Mouse (Mus musculus) right cerebral cortex, postnatal 10 days (tissue): ENCODE measurements at regions not wholly inside any gene's neighbourhood (a gene's known extent, or its start where the extent isn't known, plus 50 kb on each side); places are given as distances from the start of the nearest gene placed in this dataset.
"Not testable (repeated sequence)": the region's sequence is repeated elsewhere in the genome, so short reads cannot be mapped to it uniquely, and the experiment has no call there.

Experiments used
- DNase-seq, 2 experiments: peaks; one replicate each; pipeline ENCODE4 v3.0.0; 2021; ENCODE audit warnings: low spot score in 2 of 2

DNA sequence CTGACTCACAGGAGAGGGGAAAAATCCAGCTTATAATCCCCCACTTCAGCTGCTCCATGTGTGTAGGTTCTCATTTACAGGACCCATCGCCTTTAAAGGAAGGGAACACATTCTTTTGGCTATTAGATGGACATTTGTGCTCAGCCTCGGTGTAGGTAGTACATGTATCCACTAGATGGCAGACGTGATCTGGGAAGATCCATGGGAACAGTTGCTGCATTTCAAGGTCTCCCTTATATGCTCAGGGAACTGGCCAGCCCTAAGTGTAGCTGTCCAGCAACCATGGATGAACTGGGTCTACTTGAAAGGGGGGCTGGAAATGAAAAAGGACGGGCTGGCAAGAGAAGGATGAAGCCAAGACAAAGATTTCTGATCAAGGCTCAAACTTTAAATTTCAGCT is 124.0 kb downstream of the Akain1 start:
- DNase-seq, result peak; percentile 74 to 78

GRCm38 (mm10) chr17:69571070-69571669 is 132.0 kb downstream of the Akain1 start:
- DNase-seq, result not testable (repeated sequence)

GRCm38 (mm10) chr17:69590553-69590952 is 151.4 kb downstream of the Akain1 start:
- no peak for DNase-seq

GRCm38 (mm10) chr17:69597773-69598295 is 158.7 kb downstream of the Akain1 start:
- no peak for DNase-seq

DNA sequence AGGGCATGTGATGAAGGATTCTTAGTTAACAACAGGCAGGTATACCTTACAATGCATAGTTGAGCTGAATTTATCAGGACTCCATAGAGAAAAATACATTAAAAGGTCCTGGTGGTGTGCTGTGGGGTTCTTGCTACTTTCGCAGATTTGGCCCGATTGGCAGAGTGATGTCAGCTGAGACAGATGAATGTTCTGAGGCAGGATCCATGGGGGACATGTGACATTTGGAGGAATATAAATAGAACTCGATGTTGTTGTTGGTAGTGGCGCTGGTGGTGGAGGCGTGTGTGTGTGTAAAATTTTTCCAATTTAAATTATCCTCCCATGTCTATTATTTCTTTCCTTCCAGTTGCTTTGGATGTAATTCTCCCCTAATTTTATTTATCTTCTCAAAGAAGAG is 159.3 kb downstream of the Akain1 start:
- no peak for DNase-seq

DNA sequence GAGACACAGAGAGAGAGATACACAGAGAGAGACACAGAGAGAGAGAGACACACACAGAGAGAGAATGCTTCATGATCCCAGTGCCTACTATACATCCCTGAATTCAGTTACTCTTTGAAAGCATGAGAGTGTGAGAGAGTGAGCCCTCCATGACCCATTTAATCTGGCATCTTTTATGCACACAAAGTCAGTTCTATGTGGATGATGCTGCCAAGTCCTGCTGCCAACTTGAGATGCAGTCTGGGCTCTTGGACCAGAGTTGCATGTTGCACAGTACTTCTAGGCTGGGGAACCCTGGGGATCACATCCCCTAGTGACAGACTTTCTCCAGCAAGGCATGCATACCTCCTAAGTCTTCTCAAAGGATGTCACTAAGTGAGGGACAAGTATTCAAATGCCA is 164.5 kb downstream of the Akain1 start:
- no peak for DNase-seq

GRCm38 (mm10) chr17:69604698-69605097 is 165.6 kb downstream of the Akain1 start:
- DNase-seq, result peak; percentile 62 to 80

DNA sequence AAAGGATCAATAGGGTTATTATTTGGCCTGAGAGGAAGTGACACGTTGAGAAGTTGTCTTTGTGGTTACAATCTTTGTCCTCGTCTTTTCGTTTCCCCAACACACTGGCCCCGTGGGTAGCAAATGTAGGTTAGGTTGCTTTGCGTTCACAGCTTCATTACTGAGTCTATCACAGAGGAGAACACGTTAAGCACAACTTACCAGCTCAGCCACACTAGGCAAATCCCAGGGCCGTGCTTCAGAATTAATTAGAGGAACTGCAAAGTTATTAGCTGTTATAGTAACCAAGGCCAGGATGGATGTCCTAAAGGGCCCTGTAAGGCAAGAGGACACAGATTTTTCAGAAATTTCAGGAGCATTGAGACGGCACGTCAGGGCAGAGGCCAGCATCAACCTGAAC is 166.3 kb downstream of the Akain1 start:
- DNase-seq, result no peak

DNA sequence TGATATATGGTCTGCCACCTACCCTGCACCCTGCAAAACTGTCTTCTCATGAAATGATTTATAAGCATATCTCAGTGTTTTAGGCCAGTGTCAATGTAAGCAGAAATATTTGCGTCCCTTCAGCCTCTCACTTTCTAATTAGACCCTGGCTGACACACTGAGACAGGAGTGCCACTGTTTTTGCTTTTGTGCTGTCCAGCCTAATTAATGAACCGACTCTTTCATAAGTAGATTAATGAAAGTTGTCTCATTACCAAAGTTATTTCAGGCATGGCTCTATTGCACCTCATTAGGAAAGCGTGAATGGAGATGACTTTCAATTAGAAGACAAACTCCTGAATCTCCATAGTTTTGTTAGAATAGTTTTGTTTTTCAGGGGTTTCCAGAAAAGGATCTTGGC is 192.3 kb downstream of the Akain1 start:
- no peak for DNase-seq

DNA sequence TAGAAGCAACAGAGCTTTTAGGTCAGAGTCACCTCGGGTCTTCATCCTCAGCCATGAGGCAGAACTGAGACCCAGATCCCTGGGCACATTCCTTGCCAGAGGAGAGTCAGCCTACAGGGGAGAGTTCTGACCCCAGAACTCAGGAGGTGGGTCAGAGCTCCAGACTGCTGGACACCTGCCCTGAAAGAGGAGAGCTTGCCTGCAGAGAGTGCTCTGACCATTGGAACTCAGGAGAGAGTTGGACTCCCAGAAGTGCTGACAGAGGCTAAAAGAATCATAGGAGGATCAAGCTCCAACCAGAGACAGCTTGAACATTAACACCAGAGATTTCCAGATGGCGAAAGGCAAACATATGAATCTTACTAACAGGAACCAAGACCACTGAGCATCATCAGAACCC is 211.4 kb downstream of the Akain1 start:
- DNase-seq, result not testable (repeated sequence)

- DNase-seq, result no peak
Measured at GRCm38 (mm10) chr17:69654586-69654985, 215.5 kb downstream of the Akain1 start.

DNA sequence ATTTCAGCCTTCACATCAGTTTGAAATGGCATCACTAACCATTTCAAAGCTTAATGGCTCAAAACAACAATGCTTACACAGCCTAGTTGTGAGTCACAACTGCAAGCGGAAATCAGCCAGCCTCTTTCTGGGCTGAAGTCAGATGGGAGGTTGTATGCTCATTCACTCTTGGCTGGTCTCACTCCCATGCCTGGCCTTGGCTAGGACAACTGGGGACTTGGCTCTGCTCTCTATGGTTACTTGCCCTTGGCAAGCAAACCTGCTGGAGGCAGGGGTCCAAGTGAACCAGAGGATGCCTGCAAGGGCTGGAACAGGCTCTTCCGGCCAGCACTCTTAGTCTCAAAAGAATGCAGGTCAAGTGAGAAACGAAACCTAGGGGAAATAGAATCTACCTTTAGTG is 233.4 kb downstream of the Akain1 start:
- DNase-seq, result peak; percentile 83 to 86

GRCm38 (mm10) chr17:69683091-69683490 is 244.0 kb downstream of the Akain1 start:
- DNase-seq, result peak; percentile 30 to 47

DNA sequence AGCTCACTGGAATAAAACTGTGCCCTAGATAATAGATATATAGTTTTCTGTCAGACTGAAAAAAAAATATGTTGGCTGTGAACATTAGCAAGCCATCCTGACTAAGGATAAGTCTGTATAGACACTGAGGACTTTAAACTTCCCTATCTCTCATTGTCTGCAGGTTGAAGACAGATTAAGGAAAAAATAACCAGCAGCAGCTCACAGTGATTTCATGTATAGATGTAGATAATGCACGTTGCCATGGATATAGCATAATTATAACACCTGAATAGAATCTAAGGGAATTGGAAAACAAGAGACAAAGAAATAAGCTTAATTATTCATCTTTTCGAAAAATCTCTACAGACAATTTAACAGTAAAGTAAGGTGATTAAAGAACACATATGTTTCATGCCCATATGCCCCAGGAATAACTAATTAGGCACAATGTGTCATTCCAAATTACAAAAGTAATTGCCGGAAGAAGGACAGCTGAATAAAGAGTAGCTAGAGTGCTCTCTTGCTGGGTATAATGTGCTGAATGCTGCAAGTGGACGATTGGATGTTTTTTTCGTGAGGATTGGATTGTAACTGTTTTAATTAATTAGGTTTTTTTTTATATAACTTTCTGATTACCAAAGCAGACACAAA is 246.6 kb downstream of the Akain1 start:
- no peak for DNase-seq

DNA sequence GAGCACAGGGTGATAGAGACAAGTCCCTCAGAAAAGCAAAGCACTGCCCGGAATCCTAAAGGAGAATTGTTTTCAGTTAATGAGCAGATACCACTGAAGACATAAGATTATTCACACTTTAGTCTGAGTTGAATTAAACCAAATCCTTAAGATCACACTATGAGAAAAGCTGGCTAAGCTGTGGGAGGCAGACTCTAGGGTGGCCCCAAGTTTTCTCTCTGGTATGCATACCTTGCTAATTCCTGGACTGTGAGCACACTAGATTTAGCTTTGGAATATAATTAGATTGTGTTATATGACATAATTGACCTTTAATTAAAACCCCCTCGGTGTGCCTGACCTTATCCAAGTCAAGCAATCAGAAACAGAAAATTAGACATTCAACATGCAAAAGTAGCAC is 247.3 kb downstream of the Akain1 start:
- no peak for DNase-seq

GRCm38 (mm10) chr17:69695341-69695740 is 256.2 kb downstream of the Akain1 start:
- peak in 1 of 2 experiments; percentile 38 for DNase-seq

DNA sequence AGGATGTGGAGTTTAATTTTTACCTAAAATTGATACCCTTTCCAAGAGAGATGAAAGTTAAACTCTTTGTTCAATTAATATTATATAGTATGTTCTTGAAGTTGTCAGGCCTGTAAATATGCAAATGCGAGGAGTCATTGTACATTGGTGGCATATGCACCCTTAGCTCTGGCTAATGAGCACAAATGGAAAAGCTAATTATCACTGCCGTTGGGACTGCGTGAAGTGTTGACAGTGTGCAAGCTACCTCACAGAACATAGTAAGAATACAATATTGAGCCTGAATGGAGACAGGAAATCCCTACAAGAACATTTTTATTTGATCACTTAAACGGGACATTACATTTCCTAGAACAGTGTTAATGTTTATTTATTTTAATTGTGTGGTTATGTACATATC is 241.5 kb upstream of the Dlgap1 start:
- no peak for DNase-seq

GRCm38 (mm10) chr17:69732981-69733380 is 235.9 kb upstream of the Dlgap1 start:
- DNase-seq, result peak; percentile 26 to 39

DNA sequence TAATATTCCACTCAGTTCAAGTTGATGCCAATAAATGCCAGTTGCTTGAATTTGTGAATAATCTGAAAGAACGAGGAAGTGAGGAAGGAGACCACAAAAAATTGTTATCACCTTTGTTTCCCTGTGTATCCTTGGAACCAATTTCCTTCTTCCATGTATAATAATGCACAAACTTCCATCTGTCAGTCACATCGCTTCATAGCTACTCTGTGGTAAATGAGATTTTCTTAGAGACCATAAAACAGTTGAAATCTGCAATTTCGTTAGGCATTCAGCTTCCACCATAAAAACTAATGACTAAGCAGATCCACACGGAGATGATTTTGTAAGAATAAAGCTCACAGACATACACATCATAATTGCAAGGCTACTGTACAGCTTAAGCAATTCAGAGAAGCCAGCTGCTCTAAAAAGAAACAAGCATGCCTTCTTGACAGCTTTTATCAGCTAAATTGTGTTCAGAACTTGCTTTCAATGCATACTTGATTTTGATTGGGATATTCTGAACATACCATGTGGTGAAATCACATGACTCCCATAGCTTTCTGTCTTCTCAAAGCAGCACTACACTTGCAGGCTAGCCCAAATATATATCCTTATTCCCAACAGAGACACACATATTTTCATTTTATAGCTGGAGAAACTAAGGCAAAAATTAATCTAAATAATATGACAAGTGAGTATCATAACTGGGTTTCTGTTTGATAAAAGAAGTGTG is 232.3 kb upstream of the Dlgap1 start:
- DNase-seq, result no peak

DNA sequence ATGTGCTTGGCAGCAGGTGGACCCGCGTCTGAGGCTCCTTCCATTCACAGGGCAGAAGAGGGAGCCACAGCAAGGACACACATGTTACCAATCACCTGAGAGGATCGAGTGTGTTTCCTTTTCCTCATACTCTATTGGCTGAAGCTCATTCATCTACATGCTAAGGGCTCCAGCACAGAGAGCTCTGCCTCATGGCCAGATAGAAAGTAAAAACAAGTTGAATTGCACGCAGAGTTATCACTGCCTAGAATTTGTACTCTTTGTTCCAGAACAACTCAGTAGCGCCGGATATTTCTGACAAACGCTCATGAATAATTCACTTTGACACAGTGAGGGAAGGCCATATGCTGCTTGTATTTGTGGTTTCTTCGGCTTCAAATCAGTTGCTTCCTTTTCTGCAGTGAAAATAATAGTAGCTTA is 199.9 kb upstream of the Dlgap1 start:
- peak; percentile 35 to 76 for DNase-seq

DNA sequence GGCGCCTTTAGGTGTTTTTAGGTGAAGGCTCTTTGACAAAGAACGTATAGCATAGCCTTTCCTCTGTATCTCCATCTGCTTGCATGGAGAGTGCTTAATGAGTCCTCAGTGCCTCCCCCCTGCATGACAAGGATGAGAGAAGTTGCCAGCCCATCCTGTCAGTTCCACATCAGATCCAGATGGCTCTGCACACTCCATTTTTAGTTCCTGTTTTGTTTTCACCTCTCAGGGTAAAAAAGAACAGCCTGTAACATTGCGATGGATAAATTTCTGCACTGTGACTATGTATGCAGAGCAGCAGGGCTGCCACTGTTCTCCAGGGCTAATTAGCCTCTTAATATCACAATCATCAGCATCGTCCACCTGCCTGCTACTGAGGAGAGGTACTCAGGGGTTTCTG is 198.8 kb upstream of the Dlgap1 start:
- DNase-seq, result peak; percentile 54 to 84

- no peak for DNase-seq
Measured at GRCm38 (mm10) chr17:69781201-69781600, 187.7 kb upstream of the Dlgap1 start.

DNA sequence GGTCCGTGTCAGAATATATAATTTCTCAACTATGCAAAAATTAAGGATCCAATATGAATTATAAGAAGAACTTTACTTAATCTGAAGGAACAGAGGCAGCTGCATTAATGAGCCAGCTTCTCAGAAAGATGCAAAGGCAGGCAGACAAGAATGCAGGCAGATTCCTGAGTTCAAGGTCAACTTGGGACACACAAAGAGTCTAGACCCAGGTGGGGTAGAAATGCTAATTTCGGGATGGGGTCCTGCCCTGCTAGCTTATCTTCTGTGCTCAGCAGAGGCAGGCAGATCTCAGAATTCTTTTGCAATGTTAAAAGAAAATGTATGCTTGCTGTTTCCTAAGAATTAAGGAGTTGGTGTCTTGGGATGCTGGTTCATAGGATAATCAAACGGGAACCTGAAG is 181.9 kb upstream of the Dlgap1 start:
- DNase-seq, result no peak
